Mouse (Mus musculus) central nervous system, embryonic 14 days (tissue): ENCODE measurements around the gene Olfr1151. TPM values are rescaled to one million over a fixed set of nuclear protein-coding genes. Genes with fewer than 3 reads are reported as not detected.

Experiments used
- polyA plus RNA-seq: library from polyadenylated mRNA; depleted of rRNA; stranded (reverse); fragments of >200 nt; gene quantifications from 2 replicates; pipeline ENCODE4 v1.2.3, GENCODE M21; 2012; rRNA removed

The Olfr1151 gene
- not detected in 2 replicates for polyA plus RNA-seq

GRCm38 (mm10) chr2:87855562-87855961, at the start of gene Olfr1151:
TSS of gene Olfr1151 (plus strand) at chr2:87855862.

GRCm38 (mm10) chr2:87809522-87809921, 46.1 kb upstream of the Olfr1151 start, which contains the start of gene Olfr1145:
TSS of gene Olfr1145 (plus strand) at chr2:87809822.

GRCm38 (mm10) chr2:87830233-87830632, 25.4 kb upstream of the Olfr1151 start, which contains the start of gene Olfr1148:
TSS of gene Olfr1148 (plus strand) at chr2:87830533.

GRCm38 (mm10) chr2:87843693-87844092, 12.0 kb upstream of the Olfr1151 start, which contains the start of gene Olfr1150-ps1:
TSS of gene Olfr1150-ps1 (plus strand) at chr2:87843993.

GRCm38 (mm10) chr2:87866192-87866591, 10.5 kb downstream of the Olfr1151 start, which contains the start of gene Olfr1152:
TSS of gene Olfr1152 (plus strand) at chr2:87866492.

GRCm38 (mm10) chr2:87894662-87895061, 39.0 kb downstream of the Olfr1151 start, which contains the start of gene Olfr1153:
TSS of gene Olfr1153 (plus strand) at chr2:87894962.

GRCm38 (mm10) chr2:87905066-87905465, 49.4 kb downstream of the Olfr1151 start, which contains the start of gene Olfr1154:
TSS of gene Olfr1154 (minus strand) at chr2:87905166.

Other genes starting within 250 kb of the Olfr1151 start
- gene Olfr1130, start 249.7 kb upstream of the Olfr1151 start, polyA plus RNA-seq = not detected in 2 replicates
- gene Olfr1131, start 228.8 kb upstream of the Olfr1151 start, polyA plus RNA-seq = not detected in 2 replicates
- gene Olfr1132, start 218.3 kb upstream of the Olfr1151 start, polyA plus RNA-seq = not detected in 2 replicates
- not detected in 2 replicates for gene Olfr1133, start 208.5 kb upstream of the Olfr1151 start, polyA plus RNA-seq
- gene Olfr1134, start 197.4 kb upstream of the Olfr1151 start, polyA plus RNA-seq = not detected in 2 replicates
- gene Olfr1135, start 182.2 kb upstream of the Olfr1151 start, polyA plus RNA-seq = not detected in 2 replicates
- gene Olfr1136, start 161.9 kb upstream of the Olfr1151 start, polyA plus RNA-seq = not detected in 2 replicates
- not detected in 2 replicates for gene Olfr1137, start 142.7 kb upstream of the Olfr1151 start, polyA plus RNA-seq
- not detected in 2 replicates for gene Olfr1138, start 115.9 kb upstream of the Olfr1151 start, polyA plus RNA-seq
- gene Olfr1140, start 112.1 kb upstream of the Olfr1151 start, polyA plus RNA-seq = not detected in 2 replicates
- gene Olfr1141, start 101.9 kb upstream of the Olfr1151 start, polyA plus RNA-seq = not detected in 2 replicates
- not detected in 2 replicates for gene Olfr152, start 76.4 kb upstream of the Olfr1151 start, polyA plus RNA-seq
- not detected in 2 replicates for gene Olfr1143, start 55.3 kb upstream of the Olfr1151 start, polyA plus RNA-seq
- not detected in 2 replicates for gene Olfr1145, start 46.0 kb upstream of the Olfr1151 start, polyA plus RNA-seq
- not detected in 2 replicates for gene Olfr1148, start 25.3 kb upstream of the Olfr1151 start, polyA plus RNA-seq
- not detected in 2 replicates for gene Olfr1150-ps1, start 11.9 kb upstream of the Olfr1151 start, polyA plus RNA-seq
- gene Olfr1152, start 10.6 kb downstream of the Olfr1151 start, polyA plus RNA-seq = 0.01 TPM in 2 replicates
- gene Olfr1153, start 39.1 kb downstream of the Olfr1151 start, polyA plus RNA-seq = not detected in 2 replicates
- gene Olfr1154, start 49.3 kb downstream of the Olfr1151 start, polyA plus RNA-seq = not detected in 2 replicates
- gene Olfr1155, start 89.3 kb downstream of the Olfr1151 start, polyA plus RNA-seq = not detected in 2 replicates
- not detected in 2 replicates for gene Olfr1156, start 97.2 kb downstream of the Olfr1151 start, polyA plus RNA-seq
- gene Olfr1157, start 112.4 kb downstream of the Olfr1151 start, polyA plus RNA-seq = not detected in 2 replicates
- not detected in 2 replicates for gene Olfr74, start 118.8 kb downstream of the Olfr1151 start, polyA plus RNA-seq
- gene Olfr1158, start 134.3 kb downstream of the Olfr1151 start, polyA plus RNA-seq = not detected in 2 replicates
- not detected in 2 replicates for gene Olfr1160, start 152.4 kb downstream of the Olfr1151 start, polyA plus RNA-seq
- not detected in 2 replicates for gene Olfr1161, start 166.9 kb downstream of the Olfr1151 start, polyA plus RNA-seq
- not detected in 2 replicates for gene Olfr73, start 181.8 kb downstream of the Olfr1151 start, polyA plus RNA-seq
- gene Olfr1162, start 195.3 kb downstream of the Olfr1151 start, polyA plus RNA-seq = not detected in 2 replicates
- gene Olfr1163, start 216.0 kb downstream of the Olfr1151 start, polyA plus RNA-seq = not detected in 2 replicates
- not detected in 2 replicates for gene Olfr1164, start 238.1 kb downstream of the Olfr1151 start, polyA plus RNA-seq